Comparison of ENCODE assay signal across 16 mouse cellular contexts in genomic region chr6:36174514-36174913, GRCm38 (mm10).
"Had no signal": no experiment of that assay in that cellular context is flagged by ENCODE, and none has a peak within 500 bp of the region (broad histone marks: within the 10 kb centered on the region; RNA-seq: fewer than 3 reads in every experiment).

No protein-coding gene starts in this region.

- H3K4me3 ChIP-seq: neural tube, embryonic 12.5 days; neural tube, embryonic 13.5 days; neural tube, embryonic 15.5 days; stomach, embryonic 15.5 days had no signal

- H3K9me3 ChIP-seq: neural tube, embryonic 12.5 days; neural tube, embryonic 13.5 days; neural tube, embryonic 15.5 days; stomach, embryonic 15.5 days had no signal

- H3K27ac ChIP-seq: neural tube, embryonic 12.5 days; neural tube, embryonic 13.5 days; neural tube, embryonic 15.5 days; stomach, embryonic 15.5 days had no signal

- H3K4me1 ChIP-seq: neural tube, embryonic 12.5 days; neural tube, embryonic 13.5 days; neural tube, embryonic 15.5 days; stomach, embryonic 15.5 days had no signal

- H3K4me2 ChIP-seq: neural tube, embryonic 12.5 days; neural tube, embryonic 13.5 days; neural tube, embryonic 15.5 days; stomach, embryonic 15.5 days had no signal

- DNase-seq: retina, postnatal 1 day; right cerebral cortex, adult 18-20 months; right cerebral cortex, postnatal 14 days; right cerebral cortex, postnatal 25 days; right cerebral cortex, postnatal 4 days; spleen, adult 18-20 months; thymus, adult 18-20 months; thymus, adult 2 months; thymus, postnatal 14 days; thymus, postnatal 25 days; thymus, postnatal 36 days; thymus, postnatal 4 days had no signal

- H3K9ac ChIP-seq: neural tube, embryonic 12.5 days; neural tube, embryonic 13.5 days; neural tube, embryonic 15.5 days; stomach, embryonic 15.5 days had no signal

- H3K27me3 ChIP-seq: neural tube, embryonic 12.5 days; neural tube, embryonic 13.5 days; neural tube, embryonic 15.5 days; stomach, embryonic 15.5 days had no signal

- H3K36me3 ChIP-seq: neural tube, embryonic 12.5 days; neural tube, embryonic 13.5 days; neural tube, embryonic 15.5 days; stomach, embryonic 15.5 days had no signal
